Mouse (Mus musculus) forebrain, embryonic 13.5 days (tissue): ENCODE measurements around the gene Tgfb1. TPM values are rescaled to one million over a fixed set of nuclear protein-coding genes. Genes with fewer than 3 reads are reported as not detected.

Experiments used
- polyA plus RNA-seq: library from polyadenylated mRNA; unstranded; fragments of >200 nt; fragmentation: Nextera tagmentation; extraction: Ambion mirVana; gene quantifications from 2 replicates; pipeline ENCODE4 v1.2.1, GENCODE M21; 2015

The Tgfb1 gene
- polyA plus RNA-seq, 1 experiment from 2014 or later, result 0.34 TPM

Other genes with a start within 250 kb of the Tgfb1 start
- gene Ceacam1, start 209.4 kb upstream of the Tgfb1 start, polyA plus RNA-seq, result 0.39 and 0.49 TPM in 2 replicates
- gene Ceacam2, start 147.1 kb upstream of the Tgfb1 start, polyA plus RNA-seq, result 0.14 and 0.15 TPM in 2 replicates
- not detected in 2 replicates for gene Erich4, start 71.1 kb upstream of the Tgfb1 start, polyA plus RNA-seq
- gene Dmac2, start 67.6 kb upstream of the Tgfb1 start, polyA plus RNA-seq, result 25.6 and 27.4 TPM in 2 replicates
- 0.67 and 0.69 TPM in 2 replicates for gene B3gnt8, start 60.3 kb upstream of the Tgfb1 start, polyA plus RNA-seq
- gene Bckdha, start 28.0 kb upstream of the Tgfb1 start, polyA plus RNA-seq, result 48.1 and 49.0 TPM in 2 replicates
- gene Exosc5, start 27.8 kb upstream of the Tgfb1 start, polyA plus RNA-seq, result 54.0 and 55.2 TPM in 2 replicates
- gene Tmem91, start 11.8 kb upstream of the Tgfb1 start, polyA plus RNA-seq, result 5.2 and 7.5 TPM in 2 replicates
- gene B9d2, start 6.2 kb upstream of the Tgfb1 start, polyA plus RNA-seq, result 40.2 and 48.4 TPM in 2 replicates
- 26.4 and 27.9 TPM in 2 replicates for gene Ccdc97, start 32.1 kb downstream of the Tgfb1 start, polyA plus RNA-seq
- gene Hnrnpul1, start 67.8 kb downstream of the Tgfb1 start, polyA plus RNA-seq, result 60.8 and 65.0 TPM in 2 replicates
- gene Axl, start 101.7 kb downstream of the Tgfb1 start, polyA plus RNA-seq, result 18.1 and 19.4 TPM in 2 replicates
- gene Cyp2s1, start 129.9 kb downstream of the Tgfb1 start, polyA plus RNA-seq, result 0.49 and 0.78 TPM in 2 replicates
- not detected in 2 replicates for gene Cyp2b10, start 210.6 kb downstream of the Tgfb1 start, polyA plus RNA-seq